Mouse (Mus musculus) lung, embryonic 15.5 days (tissue): ENCODE data around the gene Gm38431. TPM values are rescaled to one million over a fixed set of nuclear protein-coding genes. Genes with fewer than 3 reads are reported as not detected.
A peak's percentile ranks its signal among the peaks of the same experiment; 100 is the strongest.

ENCODE experiments used
- ATAC-seq: fragments of 200-750 bp; cut with Nextera tagmentation; 2 replicates; pipeline ENCODE4 v1.8.0; 2017; ENCODE audit warnings: moderate number of reproducible peaks, borderline replicate concordance; ENCODE audit not compliant: low FRiP score, low TSS enrichment; ENCODE audit errors: extremely low read depth
- H3K27ac ChIP-seq: fragments of 300-500 bp; sonication (generic); 2 replicates; pipeline ENCODE4 v1.5.1; 2015; ENCODE audit warnings: moderate library complexity, mild to moderate bottlenecking, inconsistent platforms
- H3K27me3 ChIP-seq: fragments of 300-500 bp; sonication (generic); 2 replicates; pipeline ENCODE4 v1.6.1; 2015; ENCODE audit warnings: inconsistent platforms
- H3K36me3 ChIP-seq: fragments of 300-500 bp; sonication (generic); 2 replicates; pipeline ENCODE4 v1.6.1; 2015; ENCODE audit warnings: inconsistent platforms
- H3K4me1 ChIP-seq: fragments of 300-500 bp; sonication (generic); 2 replicates; pipeline ENCODE4 v1.6.1; 2015; ENCODE audit warnings: inconsistent platforms
- H3K4me2 ChIP-seq: fragments of 300-500 bp; sonication (generic); 2 replicates; pipeline ENCODE4 v1.6.1; 2015; ENCODE audit warnings: inconsistent platforms, mild to moderate bottlenecking, moderate library complexity
- H3K4me3 ChIP-seq: fragments of 300-500 bp; sonication (generic); 2 replicates; pipeline ENCODE4 v1.5.1; 2015; ENCODE audit warnings: mild to moderate bottlenecking, inconsistent platforms
- H3K9ac ChIP-seq: fragments of 300-500 bp; sonication (generic); 2 replicates; pipeline ENCODE4 v1.6.1; 2015; ENCODE audit warnings: inconsistent platforms
- H3K9me3 ChIP-seq: fragments of 300-500 bp; sonication (generic); 2 replicates; pipeline ENCODE4 v1.6.1; 2016; ENCODE audit warnings: inconsistent platforms
- WGBS: fragments of 180-500 bp; shearing (Covaris S2); methylation state at CpG from one replicate; pipeline ENCODE4 v1.1.7; 2015; 5-methylcytosine and 5-hydroxymethylcytosine counted together
- polyA plus RNA-seq: library from polyadenylated mRNA; unstranded; fragments of >200 nt; fragmentation: Nextera tagmentation; extraction: Ambion mirVana; gene quantifications from 2 replicates; pipeline ENCODE4 v1.2.1, GENCODE M21; 2015

The Gm38431 gene
- polyA plus RNA-seq, 1 experiment from 2014 or later, result 2.5 TPM

GRCm38 (mm10) chr9:21036161-21036560 is 55.6 kb downstream of the Gm38431 start:
- Histone ChIP-seq H3K9me3 (no peaks in the 10 kb centered on the region), H3K9ac (no peak overlapping the region), H3K36me3 (no peaks in the 10 kb centered on the region), H3K27me3 (peaks cover 85% of the 10 kb centered on the region), H3K4me1 (peaks cover 57% of the 10 kb centered on the region), H3K27ac (no peak overlapping the region), H3K4me3 (0 out of 2 replicates have a peak overlapping the region, but pooled peaks have one; percentile 39), H3K4me2 (peak overlapping the region; percentile 76; the same call in 1 of the 2 replicates)
- ATAC-seq, result no peak
- WGBS, result 10% methylated on average over 20 of the region's 20 CpGs

- H3K9me3 ChIP-seq, result no peaks in the 10 kb centered on the region
Observed at GRCm38 (mm10) chr9:21035586-21035985, 56.2 kb downstream of the Gm38431 start.

GRCm38 (mm10) chr9:21034481-21035085 is 57.2 kb downstream of the Gm38431 start:
- Histone ChIP-seq H3K27me3 (peaks cover 79% of the 10 kb centered on the region), H3K4me2 (no peak overlapping the region), H3K9me3 (no peaks in the 10 kb centered on the region), H3K27ac (no peak overlapping the region), H3K4me3 (no peak overlapping the region), H3K4me1 (peaks cover 71% of the 10 kb centered on the region), H3K9ac (no peak overlapping the region), H3K36me3 (no peaks in the 10 kb centered on the region)
- WGBS, result 5% methylated on average over 17 of the region's 17 CpGs
- no peak for ATAC-seq

More at GRCm38 (mm10) chr9:21035586-21035985, 56.2 kb downstream of the Gm38431 start:
- H3K4me1 ChIP-seq, result peaks cover 61% of the 10 kb centered on the region
- H3K27ac ChIP-seq, result no peak overlapping the region
- WGBS, result 31% methylated on average over 9 of the region's 9 CpGs
- no peak for ATAC-seq
- H3K9ac ChIP-seq, result no peak overlapping the region
- no peaks in the 10 kb centered on the region for H3K36me3 ChIP-seq
- no peak overlapping the region for H3K4me2 ChIP-seq
- no peak overlapping the region for H3K4me3 ChIP-seq
- peaks cover 85% of the 10 kb centered on the region for H3K27me3 ChIP-seq

- H3K9me3 ChIP-seq, result no peaks in the 10 kb centered on the region
- H3K27me3 ChIP-seq, result peaks cover 65% of the 10 kb centered on the region
- peak overlapping the region; percentile 44 for H3K9ac ChIP-seq
- no peak overlapping the region for H3K27ac ChIP-seq
- 1% methylated on average over 34 of the region's 34 CpGs for WGBS
- peak; percentile 68 for ATAC-seq
- H3K4me3 ChIP-seq, result peak overlapping the region; percentile 50
- H3K4me2 ChIP-seq, result peak overlapping the region; percentile 97
- peaks cover 79% of the 10 kb centered on the region for H3K4me1 ChIP-seq
- H3K36me3 ChIP-seq, result no peaks in the 10 kb centered on the region
Observed at GRCm38 (mm10) chr9:21033136-21033535, 58.7 kb downstream of the Gm38431 start.

GRCm38 (mm10) chr9:21032491-21032890 is 59.3 kb downstream of the Gm38431 start:
- no peak for ATAC-seq
- Histone ChIP-seq H3K36me3 (no peaks in the 10 kb centered on the region), H3K27ac (no peak overlapping the region), H3K4me1 (peaks cover 80% of the 10 kb centered on the region), H3K4me3 (peak overlapping the region; percentile 50), H3K9ac (peak overlapping the region; percentile 44; the same call in 1 of the 2 replicates), H3K9me3 (no peaks in the 10 kb centered on the region), H3K4me2 (peak overlapping the region; percentile 97), H3K27me3 (peaks cover 58% of the 10 kb centered on the region)
- WGBS, result 3% methylated on average over 7 of the region's 7 CpGs

GRCm38 (mm10) chr9:21031896-21032351 is 59.9 kb downstream of the Gm38431 start, which contains the start of gene Icam5:
TSS of gene Icam5 (plus strand) at chr9:21032073.
- H3K36me3 ChIP-seq, result no peaks in the 10 kb centered on the region
- H3K9me3 ChIP-seq, result no peaks in the 10 kb centered on the region
- H3K27me3 ChIP-seq, result peaks cover 53% of the 10 kb centered on the region
- H3K4me3 ChIP-seq, result peak within 1 kb of the TSS; percentile 50
- peaks cover 80% of the 10 kb centered on the region for H3K4me1 ChIP-seq
- peak within 1 kb of the TSS; percentile 58 for H3K27ac ChIP-seq
- no peak for ATAC-seq
- under 1% methylated on average over 35 of the region's 35 CpGs for WGBS
- peak within 1 kb of the TSS; percentile 97 for H3K4me2 ChIP-seq
- H3K9ac ChIP-seq, result peak within 1 kb of the TSS; percentile 44

GRCm38 (mm10) chr9:21031251-21031895 is 60.4 kb downstream of the Gm38431 start:
- peaks cover 78% of the 10 kb centered on the region for H3K4me1 ChIP-seq
- peak overlapping the region; percentile 50 for H3K4me3 ChIP-seq
- peaks cover 47% of the 10 kb centered on the region for H3K27me3 ChIP-seq
- peak overlapping the region; percentile 97 for H3K4me2 ChIP-seq
- H3K9ac ChIP-seq, result peak overlapping the region; percentile 19; the same call in 1 of the 2 replicates
- under 1% methylated on average over 36 of the region's 36 CpGs for WGBS
- peak; percentile 29; the same call in 1 of the 2 replicates for ATAC-seq
- H3K9me3 ChIP-seq, result no peaks in the 10 kb centered on the region
- no peaks in the 10 kb centered on the region for H3K36me3 ChIP-seq
- H3K27ac ChIP-seq, result peak overlapping the region; percentile 58

GRCm38 (mm10) chr9:21030781-21031250 is 61.0 kb downstream of the Gm38431 start:
- Histone ChIP-seq H3K4me3 (peak overlapping the region; percentile 50), H3K4me1 (peaks cover 73% of the 10 kb centered on the region), H3K9ac (0 out of 2 replicates have a peak overlapping the region, but pooled peaks have one; percentile 16), H3K27ac (peak overlapping the region; percentile 58), H3K4me2 (peak overlapping the region; percentile 97), H3K27me3 (peaks cover 42% of the 10 kb centered on the region), H3K36me3 (no peaks in the 10 kb centered on the region), H3K9me3 (no peaks in the 10 kb centered on the region)
- 0% methylated on average over 13 of the region's 13 CpGs for WGBS
- ATAC-seq, result peak; percentile 53; the same call in 1 of the 2 replicates

GRCm38 (mm10) chr9:21030055-21030600 is 61.7 kb downstream of the Gm38431 start:
- H3K27ac ChIP-seq, result 0 out of 2 replicates have a peak overlapping the region, but pooled peaks have one; percentile 25
- no peak for ATAC-seq
- H3K9ac ChIP-seq, result no peak overlapping the region
- H3K4me2 ChIP-seq, result peak overlapping the region; percentile 97
- WGBS, result 19% methylated on average over 22 of the region's 22 CpGs
- peaks cover 73% of the 10 kb centered on the region for H3K4me1 ChIP-seq
- no peaks in the 10 kb centered on the region for H3K9me3 ChIP-seq
- H3K27me3 ChIP-seq, result peaks cover 35% of the 10 kb centered on the region
- no peaks in the 10 kb centered on the region for H3K36me3 ChIP-seq
- peak overlapping the region; percentile 50 for H3K4me3 ChIP-seq

- H3K9me3 ChIP-seq, result no peaks in the 10 kb centered on the region
- H3K9ac ChIP-seq, result no peak within 1 kb of the TSS
- 2% methylated on average over 37 of the region's 37 CpGs for WGBS
- H3K4me2 ChIP-seq, result peak within 1 kb of the TSS; percentile 97
- peaks cover 28% of the 10 kb centered on the region for H3K27me3 ChIP-seq
- H3K36me3 ChIP-seq, result no peaks in the 10 kb centered on the region
- H3K4me1 ChIP-seq, result peaks cover 67% of the 10 kb centered on the region
- H3K4me3 ChIP-seq, result peak within 1 kb of the TSS; percentile 50
- peak; percentile 2; the same call in 1 of the 2 replicates for ATAC-seq
- peak within 1 kb of the TSS; percentile 25 for H3K27ac ChIP-seq
Observed at GRCm38 (mm10) chr9:21029291-21030054, 62.3 kb downstream of the Gm38431 start, which contains the start of gene Icam4. TSS of gene Icam4 (plus strand) at chr9:21029373.

GRCm38 (mm10) chr9:21028560-21029110 is 63.2 kb downstream of the Gm38431 start:
- ATAC-seq, result no peak
- 61% methylated on average over 6 of the region's 6 CpGs for WGBS
- Histone ChIP-seq H3K9ac (no peak overlapping the region), H3K27me3 (peaks cover 21% of the 10 kb centered on the region), H3K36me3 (no peaks in the 10 kb centered on the region), H3K4me3 (no peak overlapping the region), H3K4me2 (no peak overlapping the region; the same call in 1 of the 2 replicates), H3K4me1 (peaks cover 65% of the 10 kb centered on the region), H3K9me3 (no peaks in the 10 kb centered on the region), H3K27ac (no peak overlapping the region)
